Mouse (Mus musculus): ENCODE data around the gene Mrpl20.

GRCm38 (mm10) chr4:155839483-155839910 is 36.8 kb downstream of the Mrpl20 start, which contains the start of gene Mxra8:
- TF ChIP-seq CTCF (conservative IDR thresholded peaks at IDR 0.05; ENCODE audit: low read length) (no peak), POU5F1 (IDR thresholded peaks at IDR 0.05; ENCODE audit: borderline replicate concordance, low read length) (no peak), NANOG (IDR thresholded peaks at IDR 0.05; ENCODE audit: borderline replicate concordance, low read length) (no peak)

Data from E14TG2a.4 (cell line).